Mouse (Mus musculus) embryonic facial prominence, embryonic 14.5 days (tissue): ENCODE results near the gene Sprr2d. TPM values are rescaled to one million over a fixed set of nuclear protein-coding genes. Genes with fewer than 3 reads are reported as not detected.

Experiments
- ATAC-seq: fragments of 200-750 bp; cut with Nextera tagmentation; 2 replicates; pipeline ENCODE4 v1.8.0; 2017; ENCODE audit warnings: low read depth, moderate number of reproducible peaks, moderate TSS enrichment
- DNase-seq: peaks from one replicate; pipeline ENCODE4 v3.0.0-alpha.2; 2015; ENCODE audit warnings: low spot score
- H3K27ac ChIP-seq: fragments of 300-500 bp; sonication (generic); replicated peaks from 2 replicates; pipeline ENCODE4 v1.5.1; 2014; ENCODE audit warnings: low read depth, mild to moderate bottlenecking, low read length, moderate library complexity
- H3K27me3 ChIP-seq: fragments of 300-500 bp; sonication (generic); replicated peaks from 2 replicates; pipeline ENCODE4 v1.6.1; 2014; ENCODE audit warnings: low read length; ENCODE audit not compliant: control insufficient read depth, insufficient read depth
- H3K36me3 ChIP-seq: fragments of 300-500 bp; sonication (generic); 2 replicates; pipeline ENCODE4 v1.6.1; 2014; ENCODE audit warnings: low read length, mixed read lengths; ENCODE audit not compliant: control insufficient read depth, insufficient read depth
- H3K4me1 ChIP-seq: fragments of 300-500 bp; sonication (generic); 2 replicates; pipeline ENCODE4 v1.6.1; 2014; ENCODE audit warnings: antibody characterized with exemption, low read length; ENCODE audit not compliant: control insufficient read depth, insufficient read depth
- H3K4me2 ChIP-seq: fragments of 300-500 bp; sonication (generic); 2 replicates; pipeline ENCODE4 v1.6.1; 2014; ENCODE audit warnings: low read depth, mild to moderate bottlenecking, low read length, moderate library complexity, mixed read lengths
- H3K4me3 ChIP-seq: fragments of 300-500 bp; sonication (generic); 2 replicates; pipeline ENCODE4 v1.5.1; 2014; ENCODE audit warnings: low read depth, mild to moderate bottlenecking, low read length
- H3K9ac ChIP-seq: fragments of 300-500 bp; sonication (generic); 2 replicates; pipeline ENCODE4 v1.6.1; 2014; ENCODE audit warnings: low read depth, mild to moderate bottlenecking, low read length, moderate library complexity, mixed read lengths
- H3K9me3 ChIP-seq: fragments of 300-500 bp; sonication (generic); 2 replicates; pipeline ENCODE4 v1.6.1; 2016; ENCODE audit warnings: low read length; ENCODE audit not compliant: control insufficient read depth
- WGBS: fragments of 180-500 bp; shearing (Covaris S2); extraction: QIAGEN DNeasy Blood & Tissue Kit; methylation state at CpG from one replicate; pipeline ENCODE4 v1.1.7; 2014; 5-methylcytosine and 5-hydroxymethylcytosine counted together
- polyA plus RNA-seq: library from polyadenylated mRNA; unstranded; fragments of >200 nt; fragmentation: Nextera tagmentation; extraction: Ambion mirVana; gene quantifications from 2 replicates; pipeline ENCODE4 v1.2.1, GENCODE M21; 2014

Gene Sprr2d
- polyA plus RNA-seq = not detected in 2 replicates

GRCm38 (mm10) chr3:92338840-92339239 lies at the start of gene Sprr2d:
Gene Sprr2d, plus strand, starts transcription at chr3:92339140.
- Histone ChIP-seq H3K9ac (no peak within 1 kb of the TSS), H3K4me1 (no peaks in the 10 kb centered on the region), H3K27me3 (no peaks in the 10 kb centered on the region), H3K9me3 (no peaks in the 10 kb centered on the region), H3K4me2 (no peak within 1 kb of the TSS), H3K27ac (no peak within 1 kb of the TSS), H3K4me3 (no peak within 1 kb of the TSS), H3K36me3 (no peaks in the 10 kb centered on the region)
- no peak for ATAC-seq
- no peak for DNase-seq
- 88% methylated on average over 5 of the region's 5 CpGs for WGBS

- H3K27ac ChIP-seq = no peak overlapping the region
- ATAC-seq (no peak), DNase-seq (no peak)
- H3K36me3 ChIP-seq = no peaks in the 10 kb centered on the region
- no peak overlapping the region for H3K4me2 ChIP-seq
- no peak overlapping the region for H3K9ac ChIP-seq
- WGBS = 90% methylated on average over 1 of the region's 1 CpGs
- H3K9me3 ChIP-seq = no peaks in the 10 kb centered on the region
- no peaks in the 10 kb centered on the region for H3K4me1 ChIP-seq
- H3K27me3 ChIP-seq = no peaks in the 10 kb centered on the region
- no peak overlapping the region for H3K4me3 ChIP-seq
Measured at GRCm38 (mm10) chr3:92307406-92307805, 31.5 kb upstream of the Sprr2d start.

GRCm38 (mm10) chr3:92316320-92316719 lies 22.6 kb upstream of the Sprr2d start, which contains the start of gene Sprr2b:
Gene Sprr2b, plus strand, starts transcription at chr3:92316620.
- H3K4me3 ChIP-seq = no peak within 1 kb of the TSS
- H3K36me3 ChIP-seq = no peaks in the 10 kb centered on the region
- ATAC-seq (no peak), DNase-seq (no peak)
- WGBS = 65% methylated on average over 2 of the region's 2 CpGs
- H3K9ac ChIP-seq = no peak within 1 kb of the TSS
- H3K9me3 ChIP-seq = no peaks in the 10 kb centered on the region
- no peak within 1 kb of the TSS for H3K27ac ChIP-seq
- H3K4me2 ChIP-seq = no peak within 1 kb of the TSS
- no peaks in the 10 kb centered on the region for H3K27me3 ChIP-seq
- no peaks in the 10 kb centered on the region for H3K4me1 ChIP-seq

GRCm38 (mm10) chr3:92317384-92317783 lies 21.6 kb upstream of the Sprr2d start:
- H3K36me3 ChIP-seq = no peaks in the 10 kb centered on the region
- no peaks in the 10 kb centered on the region for H3K4me1 ChIP-seq
- H3K4me2 ChIP-seq = no peak overlapping the region
- no peak for ATAC-seq
- H3K9ac ChIP-seq = no peak overlapping the region
- no peak for DNase-seq
- WGBS = 67% methylated on average over 2 of the region's 2 CpGs
- no peaks in the 10 kb centered on the region for H3K9me3 ChIP-seq
- no peaks in the 10 kb centered on the region for H3K27me3 ChIP-seq
- no peak overlapping the region for H3K27ac ChIP-seq
- H3K4me3 ChIP-seq = no peak overlapping the region

- ATAC-seq = no peak
- no peak for DNase-seq
- WGBS = 71% methylated on average over 1 of the region's 1 CpGs
Measured at GRCm38 (mm10) chr3:92336278-92336677, 2.7 kb upstream of the Sprr2d start.

GRCm38 (mm10) chr3:92351843-92352242 lies 12.9 kb downstream of the Sprr2d start, which contains the start of gene Sprr2e:
Gene Sprr2e, plus strand, starts transcription at chr3:92352143.
- WGBS = 75% methylated on average over 2 of the region's 2 CpGs
- Histone ChIP-seq H3K27me3 (no peaks in the 10 kb centered on the region), H3K27ac (no peak within 1 kb of the TSS), H3K9me3 (no peaks in the 10 kb centered on the region), H3K4me3 (no peak within 1 kb of the TSS), H3K4me2 (no peak within 1 kb of the TSS), H3K36me3 (no peaks in the 10 kb centered on the region), H3K9ac (no peak within 1 kb of the TSS), H3K4me1 (no peaks in the 10 kb centered on the region)
- ATAC-seq = no peak
- no peak for DNase-seq

More at GRCm38 (mm10) chr3:92336278-92336677, 2.7 kb upstream of the Sprr2d start:
- no peaks in the 10 kb centered on the region for H3K4me1 ChIP-seq
- H3K9me3 ChIP-seq = no peaks in the 10 kb centered on the region
- no peak overlapping the region for H3K4me3 ChIP-seq
- no peaks in the 10 kb centered on the region for H3K27me3 ChIP-seq
- H3K9ac ChIP-seq = no peak overlapping the region
- no peak overlapping the region for H3K27ac ChIP-seq
- H3K4me2 ChIP-seq = no peak overlapping the region
- no peaks in the 10 kb centered on the region for H3K36me3 ChIP-seq

- Histone ChIP-seq H3K4me3 (no peak overlapping the region), H3K4me2 (no peak overlapping the region), H3K9me3 (no peaks in the 10 kb centered on the region), H3K27me3 (no peaks in the 10 kb centered on the region), H3K36me3 (no peaks in the 10 kb centered on the region), H3K27ac (no peak overlapping the region), H3K4me1 (no peaks in the 10 kb centered on the region), H3K9ac (no peak overlapping the region)
- ATAC-seq (no peak), DNase-seq (no peak)
Measured at GRCm38 (mm10) chr3:92361619-92362018, 22.7 kb downstream of the Sprr2d start.

GRCm38 (mm10) chr3:92364887-92365286 lies 25.9 kb downstream of the Sprr2d start, which contains the start of gene Sprr2f:
Gene Sprr2f, plus strand, starts transcription at chr3:92365187.
- H3K27ac ChIP-seq = no peak within 1 kb of the TSS
- no peaks in the 10 kb centered on the region for H3K36me3 ChIP-seq
- WGBS = 59% methylated on average over 3 of the region's 3 CpGs
- H3K9ac ChIP-seq = no peak within 1 kb of the TSS
- H3K27me3 ChIP-seq = no peaks in the 10 kb centered on the region
- H3K4me3 ChIP-seq = no peak within 1 kb of the TSS
- H3K4me2 ChIP-seq = no peak within 1 kb of the TSS
- H3K4me1 ChIP-seq = no peaks in the 10 kb centered on the region
- ATAC-seq = no peak
- DNase-seq = no peak
- H3K9me3 ChIP-seq = no peaks in the 10 kb centered on the region

- H3K9me3 ChIP-seq = no peaks in the 10 kb centered on the region
- H3K4me2 ChIP-seq = no peak overlapping the region
- ATAC-seq = no peak
- 81% methylated on average over 2 of the region's 2 CpGs for WGBS
- DNase-seq = no peak
- no peak overlapping the region for H3K9ac ChIP-seq
- H3K27me3 ChIP-seq = no peaks in the 10 kb centered on the region
- no peak overlapping the region for H3K27ac ChIP-seq
- H3K4me1 ChIP-seq = no peaks in the 10 kb centered on the region
- no peak overlapping the region for H3K4me3 ChIP-seq
- no peaks in the 10 kb centered on the region for H3K36me3 ChIP-seq
Measured at GRCm38 (mm10) chr3:92373613-92374012, 34.7 kb downstream of the Sprr2d start.
